Mouse (Mus musculus) embryonic stem cell, embryonic (primary cell): Measurements from ENCODE around the gene Slc35b1.

Source experiments
- CTCF ChIA-PET, 4 experiments: fragments of 300-600 bp in 2 of 4; fragments of 350-600 bp in 2 of 4; sonication (Branson Sonifier 250); formaldehyde crosslinking; loops; one replicate each; lab custom pipeline; 2022; ENCODE audit warnings: inconsistent platforms in 2 of 4; lab: Charles Lee
- POLR2A ChIA-PET, 4 experiments: fragments of 300-600 bp in 2 of 4; fragments of 350-600 bp in 2 of 4; sonication (Branson Sonifier 250); formaldehyde crosslinking; loops; one replicate each; lab custom pipeline; 2022; ENCODE audit warnings: antibody characterized with exemption in 4 of 4, inconsistent platforms in 1 of 4; lab: Charles Lee

Slc35b1 gene

DNA sequence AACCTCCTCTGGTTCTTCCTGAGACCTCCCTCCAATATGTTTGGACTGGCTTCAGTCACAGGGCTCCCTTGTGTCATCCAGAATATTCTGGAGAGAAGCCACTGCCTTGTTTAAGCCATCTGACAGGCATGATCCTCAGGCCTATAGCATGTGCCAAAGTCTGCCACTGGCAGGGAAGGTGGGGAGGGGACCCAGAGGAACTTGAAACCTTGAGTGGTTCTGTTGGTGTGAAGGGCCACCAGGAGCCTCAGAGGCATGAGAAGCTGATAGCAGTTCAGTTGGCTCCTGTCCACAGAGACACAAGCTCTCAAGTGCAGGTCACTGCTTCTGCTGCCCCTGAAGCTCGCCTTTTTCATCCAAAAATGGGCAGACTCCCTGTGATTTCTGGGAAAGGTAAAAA is 12.1 kb downstream of the Slc35b1 start:
- ChIA-PET POLR2A (interaction anchor here (1.0 to 4.0 kb wide), 13 partner anchors 11 to 225 kb away, joined by 3 to 28 read pairs (median 6); partner anchors contain the start of genes Slc35b1 (in 3 of the 4) and Spop (in 1 of the 4)), CTCF (interaction anchor here (0.6 to 4.6 kb wide), 12 partner anchors 12 to 638 kb away, joined by 3 to 25 read pairs (median 4); partner anchors contain the start of genes Slc35b1 (in 3 of the 4) and Snf8 (in 1 of the 4))

DNA sequence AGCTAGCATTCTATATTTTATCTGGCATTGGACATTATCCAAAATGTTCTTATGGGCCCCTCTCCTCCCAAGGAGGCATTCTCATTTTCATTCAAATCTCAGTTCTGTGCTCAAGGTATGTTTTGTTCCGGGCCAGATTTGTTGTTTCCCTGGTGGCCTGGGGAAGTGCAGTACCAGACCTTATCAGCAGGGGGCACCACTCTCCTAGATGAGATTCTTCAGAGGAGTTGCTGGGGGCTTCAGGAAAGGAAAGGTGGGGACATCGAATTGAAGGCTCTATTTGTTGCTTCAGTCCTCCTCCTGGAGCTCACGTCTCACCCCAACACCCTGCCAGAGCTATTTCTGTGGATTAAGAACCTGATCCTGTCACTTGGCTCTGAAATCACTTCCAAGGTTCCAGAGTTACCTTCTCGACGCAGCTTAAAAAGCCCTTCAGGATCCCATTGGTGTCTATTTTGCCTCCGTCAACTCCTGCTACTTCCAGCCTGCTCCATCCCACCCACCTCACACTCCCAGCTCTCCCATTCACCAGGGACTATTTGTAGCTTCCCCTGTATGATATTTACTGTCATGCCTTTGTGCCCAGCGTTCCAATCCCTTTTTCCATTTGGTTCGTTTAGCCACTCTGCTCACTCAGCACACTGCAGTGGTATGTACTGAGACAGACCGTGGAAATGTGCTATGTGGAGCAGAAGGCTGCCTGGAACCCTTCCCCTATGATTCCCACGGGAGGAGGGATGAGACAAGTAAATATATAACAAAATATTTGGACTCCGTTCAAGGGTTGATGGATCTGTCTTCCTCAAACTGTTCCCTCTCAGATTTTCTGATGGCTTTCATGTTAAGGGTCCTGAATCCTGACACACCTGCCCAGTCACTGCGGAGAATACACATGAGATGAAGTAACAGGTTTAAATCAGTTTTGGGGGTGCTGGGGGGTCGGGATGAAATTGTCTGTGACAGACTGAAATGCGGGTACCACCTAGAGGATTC is 13.6 kb downstream of the Slc35b1 start:
- ChIA-PET CTCF (interaction anchor here (0.6 to 3.6 kb wide), 13 partner anchors 13 to 132 kb away, joined by 3 to 27 read pairs (median 3); partner anchors contain the start of genes Slc35b1 (in 3 of the 4) and Spop (in 2 of the 4)), POLR2A (interaction anchor here (0.7 to 4.0 kb wide), 12 partner anchors 10 to 123 kb away, joined by 3 to 28 read pairs (median 4); partner anchors contain the start of genes Slc35b1 (in 3 of the 4) and Spop (in 2 of the 4))

DNA sequence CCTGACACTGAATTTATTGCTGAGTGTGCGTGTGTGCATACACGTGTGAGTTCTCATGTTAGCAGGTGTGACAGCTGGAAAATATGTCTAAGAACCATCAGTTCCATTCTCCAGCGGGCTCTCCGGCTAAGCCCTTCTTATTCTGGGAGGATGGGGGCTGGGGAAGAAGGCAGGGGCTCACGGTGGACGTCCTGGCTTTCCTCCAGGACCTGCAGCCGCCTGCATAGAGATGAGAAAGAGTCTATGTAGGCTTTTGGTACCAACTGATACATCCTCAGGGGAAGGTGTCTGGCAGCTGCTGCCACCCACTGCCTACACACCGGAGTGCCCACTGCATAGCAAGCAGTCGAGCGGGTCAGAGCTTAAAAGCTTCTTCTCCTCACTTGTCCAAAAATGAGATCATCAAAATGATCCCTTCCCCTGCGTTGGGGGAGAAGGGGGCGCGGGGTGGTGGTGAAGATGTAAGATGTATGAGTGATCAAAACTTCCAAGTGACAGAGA is 15.1 kb downstream of the Slc35b1 start:
- ChIA-PET POLR2A (interaction anchor here in 2 of 4 experiments (1.0 to 4.0 kb wide), 5 partner anchors 9 to 133 kb away, joined by 3 to 28 read pairs (median 7); partner anchors contain the start of genes Slc35b1 (in 2 of the 2) and Spop (in 1 of the 2)), CTCF (interaction anchor here in 3 of 4 experiments (0.5 to 3.6 kb wide), 5 partner anchors 15 to 338 kb away, joined by 3 to 27 read pairs (median 4); partner anchors contain the start of gene Slc35b1 (in 1 of the 3))

DNA sequence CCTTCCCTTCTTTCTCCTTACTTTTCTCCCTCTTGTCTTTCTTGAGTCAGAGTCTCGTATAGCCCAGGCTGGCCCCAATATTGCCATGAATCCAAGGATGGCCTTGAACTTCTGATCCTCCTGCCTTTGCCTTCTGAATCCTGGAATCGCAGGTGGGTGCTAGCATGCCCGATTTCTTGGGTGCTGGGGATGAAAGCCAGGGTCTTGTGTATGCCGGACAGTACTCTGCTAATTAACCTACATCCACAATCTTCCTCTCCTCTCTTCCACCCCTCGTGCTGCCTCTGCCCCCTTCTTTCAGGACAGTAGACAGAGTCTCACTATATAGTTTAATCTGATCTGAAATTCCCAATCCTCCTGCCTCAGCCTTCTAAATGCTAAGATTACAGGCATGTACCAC is 17.1 kb downstream of the Slc35b1 start:
- ChIA-PET POLR2A (interaction anchor here in 3 of 4 experiments (0.9 to 3.0 kb wide), 11 partner anchors 9 to 120 kb away, joined by 3 to 55 read pairs (median 8); partner anchors contain the start of genes Spop (in 3 of the 3), Slc35b1 (in 2 of the 3) and Kat7 (in 1 of the 3)), CTCF (interaction anchor here in 2 of 4 experiments (1.5 to 1.7 kb wide), 3 partner anchors 105 to 119 kb away, joined by 4 to 16 read pairs (median 10); no protein-coding TSS in a partner anchor)

DNA sequence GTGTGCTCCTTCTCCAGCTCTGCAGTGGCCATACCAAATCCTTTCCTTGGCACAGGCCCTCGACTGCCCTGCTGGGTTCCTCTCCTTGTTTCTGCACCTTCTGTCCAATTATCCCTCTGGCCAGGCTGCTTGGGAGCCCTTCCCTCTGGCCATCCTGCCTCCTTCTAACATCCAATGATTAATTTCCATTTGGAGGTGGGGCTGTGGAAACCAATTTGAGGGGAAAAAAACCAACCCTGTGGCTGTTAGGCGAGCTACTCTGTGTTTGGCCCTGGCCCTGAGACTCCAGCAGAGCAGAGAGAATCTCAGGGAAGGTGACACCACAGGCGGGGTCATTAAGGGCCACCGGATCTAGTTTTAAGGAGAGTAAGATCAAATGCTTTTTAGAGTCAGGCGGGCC is 17.7 kb downstream of the Slc35b1 start:
- ChIA-PET POLR2A (interaction anchor here (0.6 to 3.0 kb wide), 28 partner anchors 9 to 438 kb away, joined by 3 to 55 read pairs (median 4); partner anchors contain the start of genes Kat7 (in 3 of the 4), Spop (in 3 of the 4) and Slc35b1 (in 2 of the 4)), CTCF (interaction anchor here (0.6 to 1.7 kb wide), 16 partner anchors 11 to 438 kb away, joined by 3 to 17 read pairs (median 4); partner anchors contain the start of genes Slc35b1 (in 1 of the 4) and Spop (in 1 of the 4))

DNA sequence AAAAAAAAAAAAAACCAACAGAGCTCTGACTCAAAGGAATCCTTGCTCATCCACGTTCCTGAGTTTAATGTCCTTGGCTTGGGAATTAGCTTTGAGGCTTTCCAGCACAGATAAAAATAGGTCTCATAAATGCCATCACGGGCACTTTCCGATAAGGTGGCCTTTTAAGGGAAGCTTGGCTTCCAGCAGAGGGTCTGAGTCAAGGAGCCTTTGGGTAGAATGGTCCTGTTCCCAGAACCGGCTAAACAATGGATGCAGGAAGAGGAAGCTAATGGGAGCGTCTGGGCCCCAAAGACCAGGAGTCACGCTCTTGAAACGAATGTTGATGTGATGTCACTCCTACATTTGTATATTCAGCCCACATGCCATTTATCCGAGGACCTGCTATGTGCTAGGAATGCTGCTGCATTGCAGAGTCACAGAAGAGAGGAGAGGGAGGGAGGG is 18.2 kb downstream of the Slc35b1 start:
- CTCF ChIA-PET, result interaction anchor here (0.5 to 1.7 kb wide), 18 partner anchors 10 to 438 kb away, joined by 3 to 17 read pairs (median 3); partner anchors contain the start of genes Slc35b1 (in 1 of the 4) and Spop (in 1 of the 4)

DNA sequence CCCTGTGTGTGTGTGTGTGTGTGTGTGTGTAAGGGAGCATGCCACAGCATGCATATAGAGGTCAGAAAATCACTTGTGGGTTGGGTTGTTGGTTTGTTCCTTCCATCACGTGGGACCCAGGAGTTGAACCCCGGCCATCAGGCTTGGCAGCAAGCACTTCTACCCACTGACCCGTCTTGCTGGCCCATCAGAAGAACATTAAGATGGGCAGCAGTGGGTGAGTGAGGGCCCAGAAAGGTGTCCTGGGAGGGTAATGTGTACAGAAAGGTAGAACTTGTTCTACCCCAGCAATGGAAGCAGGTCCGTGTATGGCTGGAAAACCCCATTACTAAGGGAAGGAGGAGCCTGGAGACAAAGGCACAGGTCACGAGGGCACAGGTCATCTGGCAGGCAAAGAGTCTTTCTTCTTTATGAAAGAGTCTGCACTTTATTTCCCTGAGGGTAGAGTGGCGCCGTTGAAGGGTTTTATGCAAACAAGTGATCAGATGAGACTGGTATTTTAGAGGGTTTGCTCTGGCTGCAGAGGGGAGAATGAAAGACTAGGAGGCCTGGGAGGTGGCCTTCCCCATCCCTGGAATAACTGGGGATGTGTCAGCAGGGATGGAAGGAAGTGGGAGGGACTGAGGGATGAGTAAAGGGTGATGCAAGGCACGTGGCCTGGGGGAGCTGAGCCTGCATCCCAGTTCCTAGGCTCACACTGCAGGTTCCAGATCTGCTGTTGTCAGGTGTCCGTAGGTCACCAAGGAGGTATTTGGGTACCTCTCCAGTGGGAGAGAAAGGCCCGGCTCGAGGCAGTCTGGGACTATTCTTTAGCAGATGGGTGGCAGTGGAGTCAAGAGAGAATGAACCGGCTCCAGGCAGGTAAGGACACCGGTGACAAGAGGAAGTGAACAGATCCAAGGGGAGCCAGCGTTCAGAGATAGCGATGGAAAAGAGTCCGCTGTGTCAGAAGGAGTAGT is 19.2 kb downstream of the Slc35b1 start:
- ChIA-PET CTCF (interaction anchor here in 3 of 4 experiments (0.5 to 1.7 kb wide), 4 partner anchors 15 to 154 kb away, joined by 3 to 16 read pairs (median 6); no protein-coding TSS in a partner anchor), POLR2A (interaction anchor here in 3 of 4 experiments (0.5 to 3.2 kb wide), 17 partner anchors 10 to 273 kb away, joined by 3 to 55 read pairs (median 6); partner anchors contain the start of genes Spop (in 3 of the 3), Kat7 (in 2 of the 3) and Slc35b1 (in 2 of the 3))

More for the DNA sequence above, 18.2 kb downstream of the Slc35b1 start:
- POLR2A ChIA-PET, result interaction anchor here (0.6 to 3.0 kb wide), 31 partner anchors 8 to 438 kb away, joined by 3 to 55 read pairs (median 4); partner anchors contain the start of genes Kat7 (in 3 of the 4), Spop (in 3 of the 4) and Slc35b1 (in 2 of the 4)

DNA sequence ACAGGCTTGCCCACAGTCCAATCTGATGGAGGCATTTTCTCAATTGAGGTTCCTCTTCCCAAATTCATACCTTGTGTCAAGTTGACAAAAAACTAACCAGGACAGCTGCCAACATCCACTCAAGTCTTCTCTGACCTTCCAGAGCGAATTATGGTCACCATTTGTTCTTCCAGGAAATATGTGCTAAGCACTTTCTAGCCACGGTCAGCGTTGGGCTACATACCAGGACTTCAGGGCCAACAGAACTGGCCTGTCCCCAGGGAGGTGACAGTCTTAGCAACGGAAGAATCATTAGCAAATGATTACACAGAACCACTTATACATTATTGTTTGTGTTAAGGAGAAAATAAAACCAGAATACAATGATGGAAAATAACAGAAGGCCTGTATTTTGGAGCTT is 21.3 kb downstream of the Slc35b1 start:
- POLR2A ChIA-PET, result interaction anchor here in 2 of 4 experiments (0.5 to 3.2 kb wide), 7 partner anchors 8 to 321 kb away, joined by 4 to 37 read pairs (median 5); partner anchors contain the start of gene Spop (in 1 of the 2)
- CTCF ChIA-PET, result interaction anchor here in 1 of 4 experiments (0.6 kb wide), 1 partner anchor 157 kb away, joined by 3 read pairs; no protein-coding TSS in a partner anchor

DNA sequence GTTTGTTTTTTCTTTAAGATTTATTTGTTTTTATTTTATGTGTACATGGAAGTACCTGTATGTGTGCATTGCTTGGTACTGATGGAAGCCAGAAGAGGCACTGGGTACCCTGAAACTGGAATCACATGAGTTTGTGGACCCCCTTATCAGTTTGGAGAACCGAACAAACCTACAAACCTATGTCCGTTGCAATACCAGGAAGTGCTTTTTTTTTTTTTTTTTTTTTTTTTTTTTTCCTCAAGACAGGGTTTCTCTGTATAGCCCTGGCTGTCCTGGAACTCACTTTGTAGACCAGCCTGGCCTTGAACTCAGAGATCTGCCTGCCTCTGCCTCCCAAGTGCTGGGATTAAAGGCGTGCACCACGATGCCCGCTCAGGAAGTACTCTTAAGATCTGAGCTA is 21.9 kb downstream of the Slc35b1 start:
- ChIA-PET POLR2A (interaction anchor here in 2 of 4 experiments (0.7 to 3.2 kb wide), 6 partner anchors 8 to 138 kb away, joined by 4 to 37 read pairs (median 6); partner anchors contain the start of gene Spop (in 1 of the 2)), CTCF (interaction anchor here in 1 of 4 experiments (0.6 to 1.2 kb wide), 2 partner anchors 92 to 114 kb away, joined by 3 to 5 read pairs; no protein-coding TSS in a partner anchor)

DNA sequence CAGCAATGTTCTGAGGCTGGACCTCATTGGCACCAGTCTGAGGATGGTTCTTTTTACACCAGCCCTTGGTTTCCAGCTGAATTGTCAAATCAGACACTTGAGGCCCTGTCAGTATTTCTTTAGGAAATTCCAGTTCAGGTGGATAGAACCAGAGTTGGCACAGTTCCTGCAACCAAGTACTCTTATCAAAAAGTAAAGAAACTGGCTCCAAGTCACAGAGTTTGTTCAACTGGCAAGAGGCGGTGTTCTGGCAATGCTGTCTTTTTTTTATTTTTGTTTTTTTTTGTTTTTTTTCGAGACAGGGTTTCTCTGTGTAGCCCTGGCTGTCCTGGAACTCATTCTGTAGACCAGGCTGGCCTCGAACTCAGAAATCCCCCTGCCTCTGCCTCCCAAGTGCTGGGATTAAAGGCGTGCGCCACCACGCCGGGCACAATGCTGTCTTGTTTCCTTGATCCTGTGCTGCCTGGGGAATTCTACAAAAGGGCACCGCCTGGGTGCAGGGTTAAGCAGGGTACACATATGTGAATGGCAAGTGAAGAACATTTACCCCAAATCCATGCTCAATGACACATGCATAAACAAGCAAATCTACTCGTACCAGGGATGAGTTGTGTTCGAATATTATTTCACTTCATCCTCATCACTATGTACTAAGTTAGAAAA is 25.1 kb downstream of the Slc35b1 start:
- ChIA-PET POLR2A (interaction anchor here in 2 of 4 experiments (0.8 to 1.2 kb wide), 2 partner anchors 11 to 98 kb away, joined by 3 to 4 read pairs; no protein-coding TSS in a partner anchor), CTCF (interaction anchor here in 3 of 4 experiments (0.6 to 0.7 kb wide), 3 partner anchors 111 to 845 kb away, joined by 3 to 8 read pairs (median 3); no protein-coding TSS in a partner anchor)

DNA sequence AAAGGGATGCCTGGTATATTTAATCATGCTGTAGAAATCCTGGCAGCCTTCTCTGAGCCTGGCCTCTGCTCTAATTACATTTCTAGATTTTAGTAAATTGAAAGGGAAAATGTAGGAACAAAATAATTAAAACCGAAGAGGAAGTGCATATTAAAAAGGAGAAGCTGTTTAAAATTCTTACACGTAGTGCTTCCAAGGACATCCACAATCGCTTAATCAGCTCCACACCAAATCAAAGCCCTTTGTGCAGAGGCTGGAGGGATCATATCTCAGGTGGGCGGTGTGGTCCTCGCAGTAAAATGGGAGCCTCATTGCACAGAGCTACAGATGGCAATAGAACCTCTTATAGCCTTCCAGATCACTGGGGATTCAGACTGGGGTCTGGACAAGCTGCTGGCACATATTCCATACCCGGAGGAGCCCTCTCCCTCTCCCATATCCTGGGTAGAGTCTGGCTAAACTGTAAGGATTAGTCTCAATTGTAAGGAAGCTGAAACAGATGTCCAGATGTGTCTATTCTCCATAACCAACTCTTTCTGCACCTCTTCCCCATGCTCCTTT is 27.0 kb downstream of the Slc35b1 start:
- ChIA-PET CTCF (interaction anchor here in 2 of 4 experiments (0.6 to 2.1 kb wide), 3 partner anchors 23 to 110 kb away, joined by 3 to 11 read pairs (median 4); no protein-coding TSS in a partner anchor), POLR2A (interaction anchor here in 2 of 4 experiments (1.1 to 6.0 kb wide), 6 partner anchors 9 to 71 kb away, joined by 3 to 55 read pairs (median 17); partner anchors contain the start of gene Slc35b1 (in 1 of the 2))

DNA sequence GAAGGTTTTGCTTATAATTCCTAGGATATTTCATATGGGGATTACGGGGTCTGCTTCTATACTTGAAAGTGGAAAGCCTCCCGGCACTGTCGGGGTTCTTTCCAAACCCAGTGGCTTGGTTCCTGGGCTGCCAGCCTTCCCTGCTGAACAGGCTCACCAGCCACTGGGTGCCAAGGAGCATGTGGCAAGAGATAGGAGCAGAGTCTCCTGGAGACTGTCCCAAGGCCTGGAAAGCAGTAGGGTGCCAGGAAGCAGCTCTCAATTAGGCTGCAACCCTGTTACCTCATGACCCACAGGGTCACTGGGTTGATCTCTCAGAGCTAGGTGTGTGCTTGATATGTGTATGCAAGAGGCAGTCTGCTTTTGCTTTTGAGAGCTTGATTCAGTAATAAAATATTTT is 28.1 kb downstream of the Slc35b1 start:
- POLR2A ChIA-PET, result interaction anchor here (0.7 to 6.0 kb wide), 20 partner anchors 8 to 138 kb away, joined by 3 to 55 read pairs (median 12); partner anchors contain the start of genes Kat7 (in 2 of the 4), Nxph3 (in 1 of the 4) and Slc35b1 (in 1 of the 4)

DNA sequence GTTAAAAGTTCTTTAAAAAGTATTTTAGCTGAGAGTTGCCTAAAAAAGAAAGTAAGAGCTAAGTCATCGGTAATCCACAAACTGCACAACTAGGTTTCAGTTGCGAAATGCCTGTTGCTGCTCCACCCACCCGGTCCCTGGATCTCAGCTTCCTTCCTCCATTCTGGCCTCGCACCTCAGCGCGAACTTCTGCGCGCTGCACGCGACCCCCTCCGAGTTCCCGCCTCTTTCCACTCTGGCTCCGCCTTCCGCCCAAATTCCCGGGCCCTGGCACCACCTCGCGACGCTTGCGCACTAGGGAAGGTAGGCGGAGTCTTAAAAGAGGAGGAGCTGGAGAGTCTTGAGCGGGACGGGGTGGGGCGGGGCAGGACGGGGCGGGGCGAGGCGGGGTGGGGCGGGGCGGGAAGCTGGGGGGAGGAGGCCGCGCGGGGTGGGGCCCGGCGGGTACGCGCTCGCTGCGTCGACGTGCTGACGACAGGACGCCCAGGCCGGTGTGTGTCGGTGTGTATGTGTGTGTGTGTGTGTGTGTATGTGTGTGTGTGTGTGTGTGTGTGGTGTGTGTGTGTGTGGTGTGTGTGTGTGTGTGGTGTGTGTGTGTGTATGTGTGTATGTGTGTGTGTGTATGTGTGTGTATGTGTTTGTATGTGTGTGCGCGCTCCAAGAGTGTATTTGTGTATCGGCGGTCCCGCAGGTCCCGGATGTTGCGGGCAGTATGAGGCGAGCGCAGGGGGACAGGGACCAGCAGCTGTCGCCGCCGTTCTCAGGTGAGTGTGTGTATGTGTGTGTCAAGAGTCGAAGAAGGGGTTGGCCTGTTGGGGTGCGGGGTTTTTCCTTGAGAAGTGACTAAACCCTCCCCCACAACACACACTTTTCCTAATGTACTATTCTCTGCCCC is 29.4 kb downstream of the Slc35b1 start, which contains the start of gene Spop:
Gene Spop, plus strand, starts transcription at position 440 of the 895 bp plus-strand sequence.
- POLR2A ChIA-PET, result interaction anchor here (0.5 to 6.0 kb wide), 88 partner anchors 7 to 662 kb away, joined by 3 to 55 read pairs (median 4); partner anchors contain the start of genes Kat7 (in 3 of the 4), Slc35b1 (in 3 of the 4), Phb (in 2 of the 4) and Atp5g1 (in 1 of the 4)

More for the DNA sequence above, 28.1 kb downstream of the Slc35b1 start:
- CTCF ChIA-PET, result interaction anchor here in 3 of 4 experiments (0.6 to 4.0 kb wide), 11 partner anchors 10 to 154 kb away, joined by 3 to 31 read pairs (median 11); partner anchors contain the start of genes Nxph3 (in 1 of the 3) and Slc35b1 (in 1 of the 3)

More for the DNA sequence above, 29.4 kb downstream of the Slc35b1 start, which contains the start of gene Spop:
- CTCF ChIA-PET, result interaction anchor here (0.5 to 4.0 kb wide), 33 partner anchors 9 to 621 kb away, joined by 3 to 31 read pairs (median 5); partner anchors contain the start of genes Slc35b1 (in 2 of the 4), Nxph3 (in 1 of the 4) and Snf8 (in 1 of the 4)
